Mouse (Mus musculus) CH12.LX (cell line): ENCODE data around the gene 2310061I04Rik. TPM values are rescaled to one million over a fixed set of nuclear protein-coding genes. Genes with fewer than 3 reads are reported as not detected.

Source experiments
- DNase-seq: peaks from one replicate; pipeline ENCODE4 v3.0.0-alpha.2; 2013; ENCODE audit errors: extremely low read depth
- H3K27ac ChIP-seq: 2 replicates; pipeline ENCODE4 v1.5.1; 2012; ENCODE audit warnings: low read depth, mild to moderate bottlenecking, control low read depth, moderate library complexity; ENCODE audit not compliant: insufficient read depth
- H3K27me3 ChIP-seq: replicated peaks from 2 replicates; pipeline ENCODE3; 2012; ENCODE audit warnings: inconsistent platforms
- H3K36me3 ChIP-seq, 2 experiments: replicated peaks in 1 of 2; 2 replicates each; pipeline versions ENCODE3 to v1.6.1; 2012; ENCODE audit warnings: inconsistent platforms in 1 of 2, low read length in 1 of 2, mild to moderate bottlenecking in 1 of 2, mixed read lengths in 1 of 2, moderate library complexity in 1 of 2; ENCODE audit not compliant: control insufficient read depth in 1 of 2, insufficient read depth in 1 of 2
- H3K4me1 ChIP-seq, 2 experiments: 2 replicates each; pipeline ENCODE4 v1.6.1; 2012; ENCODE audit warnings: inconsistent platforms in 1 of 2, moderate library complexity in 1 of 2; ENCODE audit not compliant: insufficient read depth in 2 of 2, control insufficient read depth in 1 of 2
- H3K4me2 ChIP-seq: 2 replicates; pipeline ENCODE4 v1.6.1; 2012; ENCODE audit warnings: low read depth, mild to moderate bottlenecking, control low read depth; ENCODE audit not compliant: poor library complexity, insufficient read depth, severe bottlenecking
- H3K4me3 ChIP-seq, 3 experiments: fragments of 150-350 bp in 1 of 3; sonication (generic) in 1 of 3; replicated peaks in 1 of 3; 2 replicates each; pipeline versions ENCODE3 to v1.5.1; 2011 to 2012; ENCODE audit warnings: low read depth in 2 of 3, low read length in 2 of 3, mild to moderate bottlenecking in 2 of 3, moderate library complexity in 2 of 3, control low read depth in 1 of 3, improper control_type of control experiment in 1 of 3, inconsistent platforms in 1 of 3, mixed read lengths in 1 of 3; ENCODE audit not compliant: poor library complexity in 1 of 3
- H3K79me2 ChIP-seq: replicated peaks from 2 replicates; pipeline ENCODE4 v1.6.1; 2012; ENCODE audit warnings: mild to moderate bottlenecking, moderate library complexity; ENCODE audit not compliant: control insufficient read depth, poor library complexity, insufficient read depth, severe bottlenecking; ENCODE audit errors: extremely low read depth
- H3K9ac ChIP-seq: 2 replicates; pipeline ENCODE4 v1.6.1; 2012; ENCODE audit warnings: low read depth, mild to moderate bottlenecking, control low read depth, moderate library complexity; ENCODE audit not compliant: insufficient read depth
- H3K9me3 ChIP-seq: replicated peaks from 2 replicates; pipeline ENCODE3; 2012; ENCODE audit warnings: low read length, inconsistent platforms, mixed read lengths
- BHLHE40 ChIP-seq: IDR thresholded peaks from 2 replicates; pipeline ENCODE4 v1.6.1; 2011; ENCODE audit warnings: mild to moderate bottlenecking, low read depth, low read length, improper control_type of control experiment
- CHD2 ChIP-seq: IDR thresholded peaks from 2 replicates; pipeline ENCODE4 v1.6.1; 2011; ENCODE audit warnings: low read length, improper control_type of control experiment
- CTCF ChIP-seq, 2 experiments: IDR thresholded peaks in 1 of 2; conservative IDR thresholded peaks in 1 of 2; 2 replicates each; pipeline ENCODE4 v1.5.1; 2011 to 2012; ENCODE audit warnings: low read depth in 2 of 2, low read length in 2 of 2, improper control_type of control experiment in 1 of 2, inconsistent platforms in 1 of 2, mild to moderate bottlenecking in 1 of 2, moderate library complexity in 1 of 2
- E2F4 ChIP-seq: IDR thresholded peaks from 2 replicates; pipeline ENCODE4 v1.6.1; 2011; ENCODE audit warnings: low read depth, low read length, improper control_type of control experiment; ENCODE audit not compliant: insufficient replicate concordance
- ELF1 ChIP-seq: IDR thresholded peaks from 2 replicates; pipeline ENCODE4 v1.6.1; 2014; ENCODE audit warnings: low read depth, mild to moderate bottlenecking, inconsistent platforms, low read length, improper control_type of control experiment
- EP300 ChIP-seq: IDR thresholded peaks from 2 replicates; pipeline ENCODE4 v1.6.1; 2011; ENCODE audit warnings: low read length, improper control_type of control experiment
- ETS1 ChIP-seq: conservative IDR thresholded peaks from 2 replicates; pipeline ENCODE4 v1.6.1; 2012; ENCODE audit warnings: low read depth, mild to moderate bottlenecking, inconsistent platforms, low read length, improper control_type of control experiment, moderate library complexity
- GABPA ChIP-seq: IDR thresholded peaks from 2 replicates; pipeline ENCODE4 v1.6.1; 2012; ENCODE audit warnings: low read depth, low read length, improper control_type of control experiment, inconsistent platforms; ENCODE audit not compliant: insufficient replicate concordance
- JUN ChIP-seq: IDR thresholded peaks from 2 replicates; pipeline ENCODE4 v1.6.1; 2011; ENCODE audit warnings: low read depth, mild to moderate bottlenecking, low read length, improper control_type of control experiment, moderate library complexity; ENCODE audit not compliant: insufficient read depth
- JUND ChIP-seq: conservative IDR thresholded peaks from 2 replicates; pipeline ENCODE4 v1.6.1; 2011; ENCODE audit warnings: low read depth, low read length, improper control_type of control experiment
- MAX ChIP-seq: IDR thresholded peaks from 2 replicates; pipeline ENCODE4 v1.6.1; 2011; ENCODE audit warnings: low read length, improper control_type of control experiment
- MAZ ChIP-seq: IDR thresholded peaks from 2 replicates; pipeline ENCODE4 v1.6.1; 2012; ENCODE audit warnings: low read depth, mild to moderate bottlenecking, inconsistent platforms, low read length, improper control_type of control experiment, moderate library complexity
- MEF2A ChIP-seq: IDR thresholded peaks from 2 replicates; pipeline ENCODE4 v1.6.1; 2014; ENCODE audit warnings: low read depth, mild to moderate bottlenecking, inconsistent platforms, low read length, improper control_type of control experiment, borderline replicate concordance
- MXI1 ChIP-seq: IDR thresholded peaks from 2 replicates; pipeline ENCODE4 v1.6.1; 2011; ENCODE audit warnings: mild to moderate bottlenecking, low read depth, low read length, improper control_type of control experiment
- MYC ChIP-seq: IDR thresholded peaks from 2 replicates; pipeline ENCODE4 v1.6.1; 2011; ENCODE audit warnings: low read depth, mild to moderate bottlenecking, improper control_type of control experiment, low read length
- NELFE ChIP-seq: IDR thresholded peaks from 2 replicates; pipeline ENCODE4 v1.6.1; 2011; ENCODE audit warnings: low read depth, low read length, improper control_type of control experiment
- POLR2A ChIP-seq: IDR thresholded peaks from 2 replicates; pipeline ENCODE4 v1.6.1; 2011; ENCODE audit warnings: low read depth, mild to moderate bottlenecking, improper control_type of control experiment, low read length
- RAD21 ChIP-seq: IDR thresholded peaks from 2 replicates; pipeline ENCODE4 v1.6.1; 2011; ENCODE audit warnings: low read depth, mild to moderate bottlenecking, low read length, improper control_type of control experiment, moderate library complexity
- SMC3 ChIP-seq: IDR thresholded peaks from 2 replicates; pipeline ENCODE4 v1.6.1; 2011; ENCODE audit warnings: low read depth, low read length, improper control_type of control experiment
- TBP ChIP-seq: conservative IDR thresholded peaks from 2 replicates; pipeline ENCODE4 v1.6.1; 2011; ENCODE audit warnings: low read depth, low read length, improper control_type of control experiment
- TCF12 ChIP-seq: IDR thresholded peaks from 2 replicates; pipeline ENCODE4 v1.6.1; 2014; ENCODE audit warnings: low read depth, mild to moderate bottlenecking, inconsistent platforms, low read length, improper control_type of control experiment
- UBTF ChIP-seq: IDR thresholded peaks from 2 replicates; pipeline ENCODE4 v1.6.1; 2012; ENCODE audit warnings: low read depth, mild to moderate bottlenecking, inconsistent platforms, low read length, improper control_type of control experiment, moderate library complexity
- USF1 ChIP-seq: IDR thresholded peaks from 2 replicates; pipeline ENCODE4 v1.6.1; 2014; ENCODE audit warnings: low read depth, mild to moderate bottlenecking, inconsistent platforms, low read length, improper control_type of control experiment
- USF2 ChIP-seq: conservative IDR thresholded peaks from 2 replicates; pipeline ENCODE4 v1.6.1; 2011; ENCODE audit warnings: low read depth, low read length, improper control_type of control experiment
- ZKSCAN1 ChIP-seq: IDR thresholded peaks from 2 replicates; pipeline ENCODE4 v1.6.1; 2012; ENCODE audit warnings: low read depth, inconsistent platforms, low read length, improper control_type of control experiment, borderline replicate concordance
- ZNF384 ChIP-seq: IDR thresholded peaks from 2 replicates; pipeline ENCODE4 v1.6.1; 2012; ENCODE audit warnings: low read depth, low read length, improper control_type of control experiment, inconsistent platforms
- dilution Hi-C: fragments of 300-500 bp; cut with MboI; formaldehyde crosslinking; loops from 2 replicates; pipeline ENCODE4 v1.14.3; 2020; ENCODE audit warnings: low sequenced_read_pairs; ENCODE audit not compliant: extremely low pct_unique_long_range_greater_than_20kb, extremely low pct_ligation_motif_present
- in situ Hi-C: fragments of 300-500 bp; cut with MboI; formaldehyde crosslinking; loops from 3 replicates; pipeline ENCODE4 v1.14.3; 2019; ENCODE audit warnings: low sequenced_read_pairs, low pct_ligation_motif_present, low pct_unique_long_range_greater_than_20kb, mixed read lengths
- polyA plus RNA-seq: library from polyadenylated mRNA; unstranded; fragments of >175 nt; gene quantifications from 2 replicates; pipeline ENCODE4 v1.2.1, GENCODE M21; 2012; ENCODE audit warnings: low read depth; ENCODE audit not compliant: insufficient read length
- total RNA-seq, 2 experiments: library from RNA; depleted of rRNA; stranded (reverse); fragments of 300-350 nt in 1 of 2; fragments of >200 nt in 1 of 2; gene quantifications; 2 replicates each; pipeline ENCODE4 v1.2.3; 2012 to 2014

The 2310061I04Rik gene
- total and polyA plus RNA-seq, 3 experiments = 5.7 to 46.4 (median 8.7) TPM

GRCm38 (mm10) chr17:35909919-35910369 lies 12.7 kb upstream of the 2310061I04Rik start, which contains the start of gene Atat1 (continued):
- TF ChIP-seq GABPA (no peak), MXI1 (peak; percentile 76), BHLHE40 (no peak), CTCF (conservative IDR thresholded peaks at IDR 0.05 in 1 of 2, IDR thresholded peaks at IDR 0.05 in 1 of 2; ENCODE audit: low read depth in 2 of 2, low read length in 2 of 2) (no peak), EP300 (peak; percentile 53; the same call in 1 of the 2 replicates), MAX (no peak), ZKSCAN1 (no peak), JUND (no peak), MYC (peak; percentile 36; the same call in 1 of the 2 replicates), SMC3 (peak; percentile 11; the same call in 1 of the 2 replicates), UBTF (no peak), CHD2 (peak; percentile 81), E2F4 (no peak), ETS1 (peak; percentile 38; the same call in 1 of the 2 replicates), ELF1 (peak; percentile 71), ZNF384 (no peak), RAD21 (no peak), MEF2A (peak; percentile 61; the same call in 1 of the 2 replicates), USF2 (no peak), USF1 (no peak), TBP (no peak), JUN (no peak)

GRCm38 (mm10) chr17:35909186-35909918 lies 12.1 kb upstream of the 2310061I04Rik start:
- H3K27ac ChIP-seq = peak overlapping the region; percentile 26
- no peaks in the 10 kb centered on the region for H3K9me3 ChIP-seq
- H3K79me2 ChIP-seq = peaks cover 8% of the 10 kb centered on the region; the same call in 1 of the 2 replicates
- DNase-seq = no peak
- H3K4me3 ChIP-seq = peak overlapping the region; percentile 61 to 90 (median 63)
- in situ Hi-C loops = no loop called here
- peak overlapping the region; percentile 81 for H3K4me2 ChIP-seq
- H3K36me3 ChIP-seq = peaks cover 41 to 73% of the 10 kb centered on the region in 2 experiments
- peaks cover 0 to 46% of the 10 kb centered on the region in 2 experiments; a peak in 3 of 4 replicates for H3K4me1 ChIP-seq
- no peaks in the 10 kb centered on the region for H3K27me3 ChIP-seq
- dilution Hi-C loops = no loop called here
- H3K9ac ChIP-seq = peak overlapping the region; percentile 47
- TF ChIP-seq MAX = peak; percentile 40; the same call in 1 of the 2 replicates
- TF ChIP-seq TBP = 0 out of 2 replicates have a peak, but pooled peaks have one; percentile 60
- no peak for TF ChIP-seq MAZ
- TF ChIP-seq MXI1 = peak; percentile 21; the same call in 1 of the 2 replicates
- peak; percentile 44; the same call in 1 of the 2 replicates for TF ChIP-seq NELFE
- no peak for TF ChIP-seq ELF1
- TF ChIP-seq TCF12 = peak; percentile 9; the same call in 1 of the 2 replicates
- TF ChIP-seq POLR2A = peak; percentile 29; the same call in 1 of the 2 replicates
